Mouse (Mus musculus): ENCODE measurements around the gene B4galt5. TPM values are rescaled to one million over a fixed set of nuclear protein-coding genes. Genes with fewer than 3 reads are reported as not detected.

Gene B4galt5
- polyA plus RNA-seq, 1 experiment from 2014 or later = 24.2 TPM

GRCm38 (mm10) chr2:167281461-167281860, 67.5 kb downstream of the B4galt5 start:
- Histone ChIP-seq H3K4me2 (ENCODE audit: low read length) (no peak overlapping the region), H3K9ac (ENCODE audit: low read length) (no peak overlapping the region), H3K36me3 (ENCODE audit: control insufficient read depth, insufficient read depth, low read length) (no peaks in the 10 kb centered on the region), H3K4me1 (ENCODE audit: control insufficient read depth in 2 of 2, insufficient read depth in 2 of 2, low read length in 2 of 2) (0 out of 4 replicates have a peak, but pooled peaks cover 0 to 2% of the 10 kb centered on the region in 2 experiments), H3K4me3 (ENCODE audit: control insufficient read depth in 1 of 2, insufficient read depth in 1 of 2, low read depth in 1 of 2, low read length in 2 of 2) (no peak overlapping the region), H3K27me3 (ENCODE audit: control insufficient read depth, insufficient read depth, low read length) (no peaks in the 10 kb centered on the region; the same call in none of the 2 replicates), H3K9me3 (ENCODE audit: control insufficient read depth, low read length) (no peaks in the 10 kb centered on the region), H3K27ac (replicated peaks in 1 of 2; ENCODE audit: control insufficient read depth in 1 of 2, insufficient read depth in 1 of 2, low read depth in 2 of 2, low read length in 2 of 2) (no peak overlapping the region)
- ATAC-seq (ENCODE audit: insufficient number of reproducible peaks, insufficient read depth, low FRiP score, low read depth) = no peak
- WGBS = 88% methylated on average over 13 of the region's 13 CpGs

GRCm38 (mm10) chr2:167280986-167281310, 68.0 kb downstream of the B4galt5 start:
- ATAC-seq (ENCODE audit: insufficient number of reproducible peaks, insufficient read depth, low FRiP score, low read depth) = no peak
- 74% methylated on average over 4 of the region's 4 CpGs for WGBS

GRCm38 (mm10) chr2:167280090-167280985, 68.6 kb downstream of the B4galt5 start:
- Histone ChIP-seq H3K4me2 (ENCODE audit: low read length) (no peak overlapping the region), H3K27ac (replicated peaks in 1 of 2; ENCODE audit: control insufficient read depth in 1 of 2, insufficient read depth in 1 of 2, low read depth in 2 of 2, low read length in 2 of 2) (no peak overlapping the region), H3K9ac (ENCODE audit: low read length) (no peak overlapping the region), H3K4me1 (ENCODE audit: control insufficient read depth in 2 of 2, insufficient read depth in 2 of 2, low read length in 2 of 2) (0 out of 4 replicates have a peak, but pooled peaks cover 0 to 2% of the 10 kb centered on the region in 2 experiments), H3K9me3 (ENCODE audit: control insufficient read depth, low read length) (no peaks in the 10 kb centered on the region), H3K4me3 (ENCODE audit: control insufficient read depth in 1 of 2, insufficient read depth in 1 of 2, low read depth in 1 of 2, low read length in 2 of 2) (no peak overlapping the region), H3K27me3 (ENCODE audit: control insufficient read depth, insufficient read depth, low read length) (no peaks in the 10 kb centered on the region; the same call in none of the 2 replicates), H3K36me3 (ENCODE audit: control insufficient read depth, insufficient read depth, low read length) (no peaks in the 10 kb centered on the region)
- WGBS = 44% methylated on average over 26 of the region's 26 CpGs
- ATAC-seq (ENCODE audit: insufficient number of reproducible peaks, insufficient read depth, low FRiP score, low read depth) = no peak

More at GRCm38 (mm10) chr2:167280986-167281310, 68.0 kb downstream of the B4galt5 start:
- no peaks in the 10 kb centered on the region; the same call in none of the 2 replicates for H3K27me3 ChIP-seq (ENCODE audit: control insufficient read depth, insufficient read depth, low read length)
- H3K9me3 ChIP-seq (ENCODE audit: control insufficient read depth, low read length) = no peaks in the 10 kb centered on the region
- H3K36me3 ChIP-seq (ENCODE audit: control insufficient read depth, insufficient read depth, low read length) = no peaks in the 10 kb centered on the region
- no peak overlapping the region for H3K4me3 ChIP-seq (ENCODE audit: control insufficient read depth in 1 of 2, insufficient read depth in 1 of 2, low read depth in 1 of 2, low read length in 2 of 2)
- H3K27ac ChIP-seq (replicated peaks in 1 of 2; ENCODE audit: control insufficient read depth in 1 of 2, insufficient read depth in 1 of 2, low read depth in 2 of 2, low read length in 2 of 2) = no peak overlapping the region
- no peak overlapping the region for H3K4me2 ChIP-seq (ENCODE audit: low read length)
- H3K4me1 ChIP-seq (ENCODE audit: control insufficient read depth in 2 of 2, insufficient read depth in 2 of 2, low read length in 2 of 2) = 0 out of 4 replicates have a peak, but pooled peaks cover 0 to 2% of the 10 kb centered on the region in 2 experiments
- H3K9ac ChIP-seq (ENCODE audit: low read length) = no peak overlapping the region

- Histone ChIP-seq H3K27me3 (ENCODE audit: control insufficient read depth, insufficient read depth, low read length) (no peaks in the 10 kb centered on the region; the same call in none of the 2 replicates), H3K36me3 (ENCODE audit: control insufficient read depth, insufficient read depth, low read length) (no peaks in the 10 kb centered on the region), H3K9ac (ENCODE audit: low read length) (no peak overlapping the region), H3K4me1 (ENCODE audit: control insufficient read depth in 2 of 2, insufficient read depth in 2 of 2, low read length in 2 of 2) (0 out of 4 replicates have a peak, but pooled peaks cover 0 to 2% of the 10 kb centered on the region in 2 experiments), H3K4me3 (ENCODE audit: control insufficient read depth in 1 of 2, insufficient read depth in 1 of 2, low read depth in 1 of 2, low read length in 2 of 2) (no peak overlapping the region), H3K27ac (replicated peaks in 1 of 2; ENCODE audit: control insufficient read depth in 1 of 2, insufficient read depth in 1 of 2, low read depth in 2 of 2, low read length in 2 of 2) (no peak overlapping the region), H3K9me3 (ENCODE audit: control insufficient read depth, low read length) (no peaks in the 10 kb centered on the region), H3K4me2 (ENCODE audit: low read length) (no peak overlapping the region)
- 55% methylated on average over 17 of the region's 17 CpGs for WGBS
- ATAC-seq (ENCODE audit: insufficient number of reproducible peaks, insufficient read depth, low FRiP score, low read depth) = no peak
Observed at GRCm38 (mm10) chr2:167278751-167279526, 70.0 kb downstream of the B4galt5 start.

- Histone ChIP-seq H3K9me3 (ENCODE audit: control insufficient read depth, low read length) (no peaks in the 10 kb centered on the region), H3K36me3 (ENCODE audit: control insufficient read depth, insufficient read depth, low read length) (no peaks in the 10 kb centered on the region), H3K27ac (replicated peaks in 1 of 2; ENCODE audit: control insufficient read depth in 1 of 2, insufficient read depth in 1 of 2, low read depth in 2 of 2, low read length in 2 of 2) (no peak overlapping the region), H3K9ac (ENCODE audit: low read length) (no peak overlapping the region), H3K4me3 (ENCODE audit: control insufficient read depth in 1 of 2, insufficient read depth in 1 of 2, low read depth in 1 of 2, low read length in 2 of 2) (no peak overlapping the region), H3K27me3 (ENCODE audit: control insufficient read depth, insufficient read depth, low read length) (no peaks in the 10 kb centered on the region; the same call in none of the 2 replicates), H3K4me2 (ENCODE audit: low read length) (no peak overlapping the region), H3K4me1 (ENCODE audit: control insufficient read depth in 2 of 2, insufficient read depth in 2 of 2, low read length in 2 of 2) (0 out of 4 replicates have a peak, but pooled peaks cover 0 to 2% of the 10 kb centered on the region in 2 experiments)
- ATAC-seq (ENCODE audit: insufficient number of reproducible peaks, insufficient read depth, low FRiP score, low read depth) = no peak
- WGBS = 79% methylated on average over 7 of the region's 7 CpGs
Observed at GRCm38 (mm10) chr2:167278011-167278410, 71.0 kb downstream of the B4galt5 start.

- WGBS = 77% methylated on average over 13 of the region's 13 CpGs
- H3K36me3 ChIP-seq (ENCODE audit: control insufficient read depth, insufficient read depth, low read length) = no peaks in the 10 kb centered on the region
- ATAC-seq (ENCODE audit: insufficient number of reproducible peaks, insufficient read depth, low FRiP score, low read depth) = no peak
Observed at GRCm38 (mm10) chr2:167277026-167277425, 72.0 kb downstream of the B4galt5 start.

GRCm38 (mm10) chr2:167275856-167276255, 73.1 kb downstream of the B4galt5 start:
- Histone ChIP-seq H3K27ac (replicated peaks in 1 of 2; ENCODE audit: control insufficient read depth in 1 of 2, insufficient read depth in 1 of 2, low read depth in 2 of 2, low read length in 2 of 2) (no peak overlapping the region), H3K9me3 (ENCODE audit: control insufficient read depth, low read length) (no peaks in the 10 kb centered on the region), H3K4me1 (ENCODE audit: control insufficient read depth in 2 of 2, insufficient read depth in 2 of 2, low read length in 2 of 2) (0 out of 4 replicates have a peak, but pooled peaks cover 0 to 2% of the 10 kb centered on the region in 2 experiments), H3K36me3 (ENCODE audit: control insufficient read depth, insufficient read depth, low read length) (no peaks in the 10 kb centered on the region), H3K9ac (ENCODE audit: low read length) (no peak overlapping the region), H3K27me3 (ENCODE audit: control insufficient read depth, insufficient read depth, low read length) (no peaks in the 10 kb centered on the region; the same call in none of the 2 replicates), H3K4me2 (ENCODE audit: low read length) (no peak overlapping the region), H3K4me3 (ENCODE audit: control insufficient read depth in 1 of 2, insufficient read depth in 1 of 2, low read depth in 1 of 2, low read length in 2 of 2) (no peak overlapping the region)
- no peak for ATAC-seq (ENCODE audit: insufficient number of reproducible peaks, insufficient read depth, low FRiP score, low read depth)
- whole genome bisulfite sequencing = 82% methylated on average over 10 of the region's 10 CpGs

More at GRCm38 (mm10) chr2:167277026-167277425, 72.0 kb downstream of the B4galt5 start:
- no peak overlapping the region for H3K27ac ChIP-seq (replicated peaks in 1 of 2; ENCODE audit: control insufficient read depth in 1 of 2, insufficient read depth in 1 of 2, low read depth in 2 of 2, low read length in 2 of 2)
- H3K4me2 ChIP-seq (ENCODE audit: low read length) = no peak overlapping the region
- H3K4me3 ChIP-seq (ENCODE audit: control insufficient read depth in 1 of 2, insufficient read depth in 1 of 2, low read depth in 1 of 2, low read length in 2 of 2) = no peak overlapping the region
- no peaks in the 10 kb centered on the region for H3K9me3 ChIP-seq (ENCODE audit: control insufficient read depth, low read length)
- no peaks in the 10 kb centered on the region; the same call in none of the 2 replicates for H3K27me3 ChIP-seq (ENCODE audit: control insufficient read depth, insufficient read depth, low read length)
- no peak overlapping the region for H3K9ac ChIP-seq (ENCODE audit: low read length)
- 0 out of 4 replicates have a peak, but pooled peaks cover 0 to 2% of the 10 kb centered on the region in 2 experiments for H3K4me1 ChIP-seq (ENCODE audit: control insufficient read depth in 2 of 2, insufficient read depth in 2 of 2, low read length in 2 of 2)
